ENCODE assay signal across 11 mouse cellular contexts in genomic region chr11:32857418-32857879, GRCm38 (mm10). TPM values are rescaled to one million over a fixed set of nuclear protein-coding genes. Genes with fewer than 3 reads are reported as not detected.
A peak's percentile ranks its signal among the peaks of the same experiment; 100 is the strongest.
DNase-seq lines count a peak whose midpoint lies in the region; ATAC-seq lines count a peak whose summit lies in the region.
"Had no signal": no experiment of that assay in that cellular context is flagged by ENCODE, and none has a peak within 500 bp of the region (broad histone marks: within the 10 kb centered on the region; RNA-seq: fewer than 3 reads in every experiment).

No protein-coding gene starts in this region.

- no peak overlapping the region for H3K27ac ChIP-seq in heart, embryonic 12.5 days (ENCODE audit: poor library complexity, severe bottlenecking)
- H3K27ac ChIP-seq in intestine, embryonic 16.5 days (ENCODE audit: low read length): no peak overlapping the region
- H3K27ac ChIP-seq: heart, embryonic 10.5 days had no signal

- H3K9ac ChIP-seq in heart, embryonic 12.5 days: no peak overlapping the region
- H3K9ac ChIP-seq in intestine, embryonic 16.5 days (ENCODE audit: low read depth, low read length): no peak overlapping the region

- peaks cover 9% of the 10 kb centered on the region for H3K4me1 ChIP-seq in heart, embryonic 12.5 days (replicated peaks)
- H3K4me1 ChIP-seq in intestine, embryonic 16.5 days (ENCODE audit: control insufficient read depth, insufficient read depth, low read length): peaks cover 11% of the 10 kb centered on the region; the same call in 1 of the 2 replicates

- ATAC-seq in heart, embryonic 12.5 days (ENCODE audit: insufficient number of reproducible peaks, low FRiP score): 0 out of 2 replicates have a peak, but pooled peaks have one; percentile 29
- ATAC-seq in intestine, embryonic 16.5 days: peak; percentile 80
- ATAC-seq in monocyte, adult 5-6 weeks (replicated peaks; ENCODE audit: insufficient number of reproducible peaks, low FRiP score, low TSS enrichment, poor library complexity, severe bottlenecking): no peak
- ATAC-seq: CD4-positive, CD25-positive, alpha-beta regulatory T cell, adult 4 months had no signal

- no peaks in the 10 kb centered on the region for H3K27me3 ChIP-seq in heart, embryonic 12.5 days (replicated peaks)
- no peaks in the 10 kb centered on the region for H3K27me3 ChIP-seq in intestine, embryonic 16.5 days (replicated peaks; ENCODE audit: control insufficient read depth, insufficient read depth, low read length)

- peak overlapping the region; percentile 24; the same call in 1 of the 2 replicates for H3K4me2 ChIP-seq in heart, embryonic 12.5 days
- H3K4me2 ChIP-seq in intestine, embryonic 16.5 days (ENCODE audit: low read depth, low read length): no peak overlapping the region

- no peaks in the 10 kb centered on the region for H3K36me3 ChIP-seq in heart, embryonic 12.5 days
- H3K36me3 ChIP-seq in intestine, embryonic 16.5 days (ENCODE audit: control insufficient read depth, insufficient read depth, low read length): no peaks in the 10 kb centered on the region
- H3K36me3 ChIP-seq: heart, embryonic 10.5 days had no signal

- no peaks in the 10 kb centered on the region for H3K9me3 ChIP-seq in heart, embryonic 12.5 days (replicated peaks)
- H3K9me3 ChIP-seq in intestine, embryonic 16.5 days (ENCODE audit: control insufficient read depth, low read length): no peaks in the 10 kb centered on the region
- H3K9me3 ChIP-seq: heart, embryonic 10.5 days had no signal

- DNase-seq in heart, postnatal 36 days: no peak
- peak; percentile 22 to 25 for DNase-seq in right cerebral cortex, postnatal 10 days (ENCODE audit: low spot score in 2 of 2)
- DNase-seq in right cerebral cortex, postnatal 4 days: no peak
- DNase-seq in spleen, adult 18-20 months: no peak
- no peak for DNase-seq in gastrocnemius, adult 8-10 months (ENCODE audit: low spot score in 2 of 2)

- WGBS in heart, embryonic 12.5 days: 26% methylated on average over 8 of the region's 8 CpGs
- WGBS in intestine, embryonic 16.5 days: 11% methylated on average over 8 of the region's 8 CpGs

- no peak overlapping the region for H3K4me3 ChIP-seq in heart, embryonic 12.5 days
- H3K4me3 ChIP-seq in intestine, embryonic 16.5 days (ENCODE audit: low read length): no peak overlapping the region
- H3K4me3 ChIP-seq: heart, embryonic 10.5 days had no signal

- intact Hi-C loops in heart, postnatal 36 days (cut with DNase I): no loop called here

RNA-seq across cellular contexts. Expression of gene Smim23, which starts 33.0 kb away (rescaled TPM):
- polyA plus RNA-seq in heart, embryonic 12.5 days (2016; fragmentation: Nextera tagmentation; extraction: Ambion mirVana): not detected in 2 replicates
- not detected for total RNA-seq in heart, postnatal 36 days (2021)
- polyA plus RNA-seq in intestine, embryonic 16.5 days (2015; fragmentation: Nextera tagmentation; extraction: Ambion mirVana): not detected in 2 replicates
- not detected in 3 replicates for total RNA-seq in monocyte, adult 5-6 weeks (2017)
- total RNA-seq in gastrocnemius, adult 8-10 months (2022): not detected
- total RNA-seq: liver, adult 2 months had no signal
- polyA plus RNA-seq: CD4-positive, CD25-positive, alpha-beta regulatory T cell, adult 4 months; heart, embryonic 10.5 days; liver, adult 2 months had no signal

Comparison
In these comparisons a context has a peak if more than half of its experiments do, and no peak if none do; other contexts are left out.
1. DNase-seq: peak in right cerebral cortex, postnatal 10 days (2 of 2); none in heart, postnatal 36 days (0 of 2), right cerebral cortex, postnatal 4 days (single experiment), spleen, adult 18-20 months (0 of 2) and gastrocnemius, adult 8-10 months (0 of 2).